Mouse (Mus musculus): ENCODE measurements around the gene Frs3.

DNA sequence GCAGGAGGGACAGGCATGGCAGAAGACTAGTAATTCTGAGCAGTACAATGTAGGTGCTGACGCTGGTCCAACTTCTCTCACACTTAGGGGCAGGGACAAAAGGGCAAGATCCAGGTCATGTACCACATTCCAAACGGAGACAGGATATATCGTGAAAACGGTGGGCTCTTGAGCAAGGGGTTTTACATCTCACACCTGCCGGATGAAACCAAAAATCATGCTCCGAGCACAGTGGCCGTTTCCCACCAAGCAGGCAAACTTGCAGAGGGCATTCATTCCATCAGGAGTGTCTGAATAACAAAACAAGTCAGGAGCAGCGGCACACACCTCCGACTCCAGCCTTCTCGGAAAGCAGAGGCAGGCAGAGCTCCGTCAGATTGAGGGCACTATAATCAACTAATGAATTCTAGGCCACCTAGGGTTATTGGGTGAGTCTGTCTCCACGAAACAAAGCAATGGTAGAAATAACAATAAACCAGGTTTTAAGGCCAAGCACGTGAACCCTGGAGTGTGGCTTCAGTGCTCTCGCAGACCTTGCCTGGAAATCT lies 46.8 kb downstream of the Frs3 start:
- TF ChIP-seq POLR2A (IDR thresholded peaks at IDR 0.05; ENCODE audit: borderline replicate concordance, low read depth, low read length), result no peak
- no peak for TF ChIP-seq CTCF (IDR thresholded peaks at IDR 0.05; ENCODE audit: low read depth, low read length)

Measured in bone marrow macrophage, adult 2 months (primary cell).